Mouse (Mus musculus) midbrain, embryonic 14.5 days (tissue): Measurements from ENCODE around the gene Nccrp1. TPM values are rescaled to one million over a fixed set of nuclear protein-coding genes. Genes with fewer than 3 reads are reported as not detected.

Source experiments
- ATAC-seq: fragments of 200-750 bp; cut with Nextera tagmentation; 2 replicates; pipeline ENCODE4 v1.8.0; 2017; ENCODE audit warnings: moderate number of reproducible peaks, moderate library complexity; ENCODE audit not compliant: low FRiP score, low TSS enrichment
- DNase-seq: peaks from one replicate; pipeline ENCODE4 v3.0.0-alpha.2; 2015
- H3K27ac ChIP-seq: fragments of 300-500 bp; sonication (generic); replicated peaks from 2 replicates; pipeline ENCODE4 v1.5.1; 2014; ENCODE audit warnings: mild to moderate bottlenecking, low read depth, low read length, moderate library complexity
- H3K27me3 ChIP-seq: fragments of 300-500 bp; sonication (generic); 2 replicates; pipeline ENCODE4 v1.6.1; 2014; ENCODE audit warnings: low read length, control low read depth, mixed read lengths; ENCODE audit not compliant: control insufficient read depth, insufficient read depth
- H3K36me3 ChIP-seq: fragments of 300-500 bp; sonication (generic); 2 replicates; pipeline ENCODE4 v1.6.1; 2014; ENCODE audit warnings: low read length, control low read depth; ENCODE audit not compliant: control insufficient read depth, insufficient read depth
- H3K4me1 ChIP-seq: fragments of 300-500 bp; sonication (generic); 2 replicates; pipeline ENCODE4 v1.6.1; 2014; ENCODE audit warnings: mild to moderate bottlenecking, antibody characterized with exemption, low read length, control low read depth; ENCODE audit not compliant: control insufficient read depth, insufficient read depth
- H3K4me2 ChIP-seq: fragments of 300-500 bp; sonication (generic); 2 replicates; pipeline ENCODE4 v1.6.1; 2014; ENCODE audit warnings: mild to moderate bottlenecking, low read length, moderate library complexity
- H3K4me3 ChIP-seq: fragments of 300-500 bp; sonication (generic); replicated peaks from 2 replicates; pipeline ENCODE4 v1.5.1; 2014; ENCODE audit warnings: low read depth, low read length
- H3K9ac ChIP-seq: fragments of 300-500 bp; sonication (generic); replicated peaks from 2 replicates; pipeline ENCODE4 v1.6.1; 2014; ENCODE audit warnings: mild to moderate bottlenecking, low read length, moderate library complexity
- H3K9me3 ChIP-seq: fragments of 300-500 bp; sonication (generic); 2 replicates; pipeline ENCODE4 v1.6.1; 2016; ENCODE audit warnings: low read length, control low read depth, mixed read lengths; ENCODE audit not compliant: control insufficient read depth
- WGBS: fragments of 180-500 bp; shearing (Covaris S2); extraction: QIAGEN DNeasy Blood & Tissue Kit; methylation state at CpG from one replicate; pipeline ENCODE4 v1.1.7; 2014; 5-methylcytosine and 5-hydroxymethylcytosine counted together
- polyA plus RNA-seq: library from polyadenylated mRNA; unstranded; fragments of >200 nt; fragmentation: Nextera tagmentation; extraction: Ambion mirVana; gene quantifications from 2 replicates; pipeline ENCODE4 v1.2.1, GENCODE M21; 2014

Nccrp1 gene
- polyA plus RNA-seq, 1 experiment from 2014 or later = 0.13 TPM

GRCm38 (mm10) chr7:28561967-28562366 is 14.9 kb upstream of the Nccrp1 start:
- H3K9ac ChIP-seq = no peak overlapping the region
- no peak for ATAC-seq
- H3K4me2 ChIP-seq = no peak overlapping the region
- H3K4me3 ChIP-seq = no peak overlapping the region
- no peaks in the 10 kb centered on the region for H3K4me1 ChIP-seq
- H3K9me3 ChIP-seq = no peaks in the 10 kb centered on the region
- H3K36me3 ChIP-seq = peaks cover 69% of the 10 kb centered on the region
- 88% methylated on average over 11 of the region's 11 CpGs for WGBS
- no peak overlapping the region for H3K27ac ChIP-seq
- H3K27me3 ChIP-seq = no peaks in the 10 kb centered on the region
- no peak for DNase-seq

GRCm38 (mm10) chr7:28560856-28561255 is 13.8 kb upstream of the Nccrp1 start:
- WGBS = 93% methylated on average over 10 of the region's 10 CpGs

GRCm38 (mm10) chr7:28558486-28558885 is 11.4 kb upstream of the Nccrp1 start:
- Histone ChIP-seq H3K9me3 (no peaks in the 10 kb centered on the region), H3K4me2 (no peak overlapping the region), H3K27me3 (no peaks in the 10 kb centered on the region), H3K9ac (no peak overlapping the region), H3K4me1 (peaks cover 4% of the 10 kb centered on the region; the same call in 1 of the 2 replicates), H3K27ac (no peak overlapping the region), H3K36me3 (peaks cover 34% of the 10 kb centered on the region), H3K4me3 (no peak overlapping the region)
- WGBS = 86% methylated on average over 4 of the region's 4 CpGs
- no peak for DNase-seq
- no peak for ATAC-seq

More at GRCm38 (mm10) chr7:28560856-28561255, 13.8 kb upstream of the Nccrp1 start:
- Histone ChIP-seq H3K9ac (no peak overlapping the region), H3K27me3 (no peaks in the 10 kb centered on the region), H3K27ac (no peak overlapping the region), H3K4me3 (no peak overlapping the region), H3K36me3 (peaks cover 58% of the 10 kb centered on the region), H3K9me3 (no peaks in the 10 kb centered on the region), H3K4me2 (no peak overlapping the region), H3K4me1 (peaks cover 4% of the 10 kb centered on the region; the same call in 1 of the 2 replicates)
- ATAC-seq = no peak
- DNase-seq = no peak

DNA sequence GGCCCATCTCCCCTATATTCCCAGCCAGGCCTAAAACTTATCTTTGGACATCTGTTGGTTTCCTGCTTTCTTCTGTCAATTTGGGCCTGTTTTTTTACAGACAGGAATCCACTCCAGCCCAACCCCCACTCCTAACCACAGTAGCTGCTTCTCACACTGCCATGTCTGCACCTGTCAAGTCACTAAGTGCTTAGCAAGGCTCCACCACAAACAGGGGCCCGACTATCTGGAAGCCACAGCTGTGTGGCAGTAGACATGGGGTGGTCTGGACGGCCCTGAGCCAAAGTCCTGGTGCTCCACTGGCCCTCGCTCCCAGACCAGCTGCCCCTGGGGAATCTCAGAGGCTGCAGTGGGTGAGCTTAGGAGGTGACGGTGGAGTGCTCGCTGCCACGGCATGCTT is 10.7 kb upstream of the Nccrp1 start:
- Histone ChIP-seq H3K4me2 (no peak overlapping the region), H3K36me3 (peaks cover 28% of the 10 kb centered on the region), H3K9me3 (no peaks in the 10 kb centered on the region), H3K9ac (no peak overlapping the region), H3K4me3 (no peak overlapping the region), H3K27me3 (no peaks in the 10 kb centered on the region), H3K27ac (no peak overlapping the region), H3K4me1 (peaks cover 4% of the 10 kb centered on the region; the same call in 1 of the 2 replicates)
- ATAC-seq = no peak
- WGBS = 85% methylated on average over 6 of the region's 6 CpGs
- DNase-seq = no peak

- WGBS = 83% methylated on average over 5 of the region's 5 CpGs
- ATAC-seq = no peak
- no peak for DNase-seq
- no peak overlapping the region for H3K27ac ChIP-seq
- H3K4me3 ChIP-seq = no peak overlapping the region
- no peak overlapping the region for H3K9ac ChIP-seq
- no peaks in the 10 kb centered on the region for H3K27me3 ChIP-seq
- peaks cover 4% of the 10 kb centered on the region; the same call in 1 of the 2 replicates for H3K4me1 ChIP-seq
- H3K4me2 ChIP-seq = no peak overlapping the region
- no peaks in the 10 kb centered on the region for H3K9me3 ChIP-seq
- H3K36me3 ChIP-seq = peaks cover 22% of the 10 kb centered on the region
These were observed 10.0 kb upstream of the Nccrp1 start for GRCm38 (mm10) chr7:28557069-28557468.

DNA sequence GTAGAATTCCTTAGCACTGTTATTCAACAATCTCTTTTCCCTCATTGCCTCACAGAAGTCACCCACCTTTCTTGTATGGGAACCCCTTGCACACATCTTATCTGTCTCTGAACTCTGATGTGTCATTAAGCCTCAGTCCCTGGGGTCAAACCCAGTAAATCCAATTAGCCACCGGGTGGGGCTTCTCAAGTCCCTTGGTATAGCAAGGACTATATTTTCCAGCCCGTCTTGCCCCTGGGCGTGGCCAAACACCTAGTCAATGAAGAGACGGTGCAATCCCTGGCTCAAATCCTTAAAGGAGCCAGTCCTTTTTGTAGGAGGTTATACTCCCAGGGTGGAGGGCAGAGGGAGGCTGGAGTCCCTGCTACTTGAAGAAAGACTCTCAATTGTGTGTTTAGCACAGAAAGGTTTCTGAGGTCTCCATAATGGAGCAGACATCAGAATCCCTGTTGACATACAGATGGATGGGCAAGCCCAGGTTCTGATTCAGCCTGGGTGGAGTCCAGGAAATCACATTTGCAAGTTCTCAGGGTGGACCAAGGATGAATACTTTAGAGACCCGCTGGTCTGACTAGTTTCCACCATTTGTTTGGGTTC is 9.0 kb upstream of the Nccrp1 start:
- H3K4me3 ChIP-seq = no peak overlapping the region
- H3K27me3 ChIP-seq = no peaks in the 10 kb centered on the region
- H3K9ac ChIP-seq = no peak overlapping the region
- H3K36me3 ChIP-seq = peaks cover 17% of the 10 kb centered on the region
- no peak for ATAC-seq
- 17% methylated on average over 5 of the region's 5 CpGs for WGBS
- DNase-seq = no peak
- no peak overlapping the region for H3K27ac ChIP-seq
- no peak overlapping the region for H3K4me2 ChIP-seq
- peaks cover 4% of the 10 kb centered on the region; the same call in 1 of the 2 replicates for H3K4me1 ChIP-seq
- H3K9me3 ChIP-seq = no peaks in the 10 kb centered on the region

DNA sequence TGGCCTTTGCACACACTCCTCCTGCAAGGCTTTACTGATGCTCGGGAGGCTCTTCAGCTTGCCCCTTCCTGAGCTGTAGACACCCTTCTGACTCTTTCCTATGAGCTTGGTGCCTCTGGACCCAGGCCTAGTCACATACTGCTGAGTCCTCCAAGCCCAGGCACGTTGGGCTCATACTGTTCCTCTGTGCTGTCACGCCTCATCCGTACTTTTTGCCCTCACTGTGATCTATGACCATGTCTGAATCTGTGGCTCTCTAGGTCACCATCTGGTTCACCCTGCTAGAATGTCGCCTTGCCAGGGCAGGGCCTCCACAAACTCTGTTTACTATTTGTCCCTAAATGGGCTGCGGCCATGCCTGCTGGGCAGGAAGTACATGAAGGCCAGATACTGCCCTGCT is 6.0 kb upstream of the Nccrp1 start:
- H3K4me3 ChIP-seq = no peak overlapping the region
- no peak overlapping the region for H3K4me2 ChIP-seq
- no peak overlapping the region for H3K27ac ChIP-seq
- H3K27me3 ChIP-seq = no peaks in the 10 kb centered on the region
- ATAC-seq (no peak), DNase-seq (no peak)
- no peaks in the 10 kb centered on the region for H3K36me3 ChIP-seq
- H3K4me1 ChIP-seq = peaks cover 4% of the 10 kb centered on the region; the same call in 1 of the 2 replicates
- H3K9ac ChIP-seq = no peak overlapping the region
- 87% methylated on average over 6 of the region's 6 CpGs for WGBS
- no peaks in the 10 kb centered on the region for H3K9me3 ChIP-seq

DNA sequence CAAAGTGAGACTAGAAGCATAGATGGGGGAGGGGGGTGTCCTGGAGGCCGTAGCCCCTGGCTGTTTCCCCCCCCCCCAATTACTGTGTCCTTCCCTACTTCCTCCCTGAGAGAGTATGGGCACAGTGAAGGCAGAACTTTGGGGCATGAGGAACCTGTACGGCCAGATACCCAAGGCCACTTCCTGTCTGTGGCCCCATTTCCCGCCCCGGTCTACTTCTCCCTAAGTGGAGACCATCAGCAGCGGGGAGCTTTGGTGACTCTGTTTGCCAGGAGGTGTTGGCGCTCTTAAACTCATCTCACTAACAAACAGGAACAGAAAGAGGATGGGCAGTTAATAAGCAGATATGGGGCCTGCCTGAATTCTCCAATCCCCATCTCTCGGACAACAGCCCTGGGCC is 574 bp upstream of the Nccrp1 start:
- Histone ChIP-seq H3K36me3 (no peaks in the 10 kb centered on the region), H3K4me2 (no peak overlapping the region), H3K9me3 (no peaks in the 10 kb centered on the region), H3K4me1 (peaks cover 2% of the 10 kb centered on the region; the same call in 1 of the 2 replicates), H3K27ac (no peak overlapping the region), H3K4me3 (no peak overlapping the region), H3K9ac (no peak overlapping the region), H3K27me3 (peaks cover 34% of the 10 kb centered on the region; the same call in 1 of the 2 replicates)
- ATAC-seq = no peak
- DNase-seq = no peak
- 72% methylated on average over 7 of the region's 7 CpGs for WGBS

DNA sequence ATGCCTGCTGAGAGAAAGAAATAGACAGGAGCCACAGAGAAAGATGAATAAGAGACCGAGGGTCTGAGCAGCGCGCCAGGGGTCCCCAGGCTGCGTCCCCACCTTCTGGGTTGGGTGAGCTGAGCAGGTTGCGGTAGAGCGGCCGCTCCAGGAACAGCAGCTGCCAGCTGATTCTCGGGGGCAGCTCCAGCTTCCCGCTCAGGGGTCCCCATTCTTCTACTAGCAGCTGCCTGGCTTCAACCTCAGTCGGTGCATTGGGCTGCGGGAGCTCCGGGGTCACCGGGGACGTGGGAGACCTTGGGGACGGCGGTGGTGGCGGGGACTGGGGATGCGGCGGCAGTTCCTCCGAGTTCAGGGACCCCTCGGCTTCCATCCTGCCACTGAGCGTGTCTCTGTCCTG is 405 bp downstream of the Nccrp1 start:
- ATAC-seq (no peak), DNase-seq (peak; percentile 53)
- peak overlapping the region; percentile 31; the same call in 1 of the 2 replicates for H3K9ac ChIP-seq
- H3K36me3 ChIP-seq = no peaks in the 10 kb centered on the region
- H3K9me3 ChIP-seq = no peaks in the 10 kb centered on the region
- no peak overlapping the region for H3K27ac ChIP-seq
- H3K27me3 ChIP-seq = peaks cover 34% of the 10 kb centered on the region; the same call in 1 of the 2 replicates
- H3K4me3 ChIP-seq = peak overlapping the region; percentile 28
- H3K4me1 ChIP-seq = peaks cover 2% of the 10 kb centered on the region; the same call in 1 of the 2 replicates
- peak overlapping the region; percentile 59 for H3K4me2 ChIP-seq
- 1% methylated on average over 22 of the region's 22 CpGs for WGBS
